24 mouse cellular contexts compared by ENCODE assay signal in the genomic region with DNA sequence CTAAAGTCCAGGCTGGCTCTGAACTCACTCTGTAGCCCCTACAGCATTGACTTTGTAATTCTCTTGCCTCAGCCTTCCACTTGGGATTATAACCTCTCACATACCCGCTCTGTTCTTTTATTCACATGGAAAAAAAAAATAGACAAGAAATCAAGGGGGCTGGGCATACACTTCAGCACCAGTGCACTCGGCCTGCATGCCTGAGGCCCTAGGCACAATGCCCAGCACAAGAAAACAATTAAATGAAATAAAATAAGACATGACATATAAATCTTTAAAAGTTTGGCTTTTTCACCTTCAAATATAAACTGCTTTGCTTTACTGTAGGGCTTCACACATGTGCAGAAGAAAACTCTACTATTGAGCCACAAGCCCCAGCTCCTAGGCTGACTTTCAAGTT. TPM values are rescaled to one million over a fixed set of nuclear protein-coding genes. Genes with fewer than 3 reads are reported as not detected.
DNase-seq lines count a peak whose midpoint lies in the region; TF ChIP-seq lines count a peak whose summit lies in the region.
"Had no signal": no experiment of that assay in that cellular context is flagged by ENCODE, and none has a peak within 500 bp of the region (broad histone marks: within the 10 kb centered on the region; RNA-seq: fewer than 3 reads in every experiment).

No protein-coding gene starts in this region.

- peak; percentile 67 for DNase-seq in 3T3-L1 (ENCODE audit: low read depth, low spot score)
- peak; percentile 89 for DNase-seq in NIH3T3 (ENCODE audit: low read depth)
- peak; percentile 70 for DNase-seq in adipocyte (ENCODE audit: low spot score)
- no peak for DNase-seq in kidney, postnatal 4 days
- no peak for DNase-seq in kidney, adult 2 months
- DNase-seq in kidney, postnatal 14 days = no peak
- DNase-seq: adrenal gland, adult 2 months; adrenal gland, adult 8-10 months; adrenal gland, postnatal 10 days; adrenal gland, postnatal 14 days; adrenal gland, postnatal 25 days; adrenal gland, postnatal 36 days; B cell, adult 2 months; cerebellum, adult 11 months; cerebellum, adult 11-12 months; cerebellum, adult 18-20 months; cerebellum, adult 2 months; cerebellum, adult 8-10 months; cerebellum, adult 9-10 months had no signal

- 39% methylated on average over 2 of the region's 2 CpGs for WGBS in kidney, adult 2 months

- no peak for TF ChIP-seq CTCF in kidney, adult 2 months (conservative IDR thresholded peaks at IDR 0.05; ENCODE audit: insufficient read depth, insufficient read length, low read depth, low read length)

- H3K27ac ChIP-seq in kidney, adult 2 months (ENCODE audit: insufficient read depth, low read depth, low read length) = no peak overlapping the region

- TF ChIP-seq POLR2A in kidney, adult 2 months (IDR thresholded peaks at IDR 0.05; ENCODE audit: low read depth, low read length) = no peak

- no peak overlapping the region for H3K4me3 ChIP-seq in kidney, adult 2 months (ENCODE audit: insufficient read depth, low read depth, low read length)

- no peaks in the 10 kb centered on the region for H3K27me3 ChIP-seq in kidney, adult 2 months (replicated peaks; ENCODE audit: control insufficient read depth, insufficient read depth, low read length)
- H3K27me3 ChIP-seq: CH12.LX, Patski had no signal

- peaks cover 7% of the 10 kb centered on the region; the same call in 1 of the 2 replicates for H3K4me1 ChIP-seq in kidney, adult 2 months (ENCODE audit: control insufficient read depth, insufficient read depth, low read length)

- H3K36me3 ChIP-seq in kidney, adult 2 months (ENCODE audit: control insufficient read depth, insufficient read depth, low read length) = no peaks in the 10 kb centered on the region

RNA-seq across cellular contexts. Expression of gene Gfod2, which starts 4.5 kb away (rescaled TPM):
- 7.5 and 7.8 TPM in 2 replicates for polyA plus RNA-seq in kidney, adult 2 months (2012; rRNA removed)

RNA-seq across cellular contexts. Expression of gene Enkd1, which starts 45.9 kb away (rescaled TPM):
- polyA plus RNA-seq in kidney, adult 2 months (2012; rRNA removed) = 6.8 and 7.6 TPM in 2 replicates

RNA-seq across cellular contexts. Expression of gene 4933405L10Rik, which starts 46.5 kb away (rescaled TPM):
- polyA plus RNA-seq in kidney, adult 2 months (2012; rRNA removed) = 0.10 and 0.19 TPM in 2 replicates
- polyA plus RNA-seq: activated CD4-positive, CD25-positive, alpha-beta regulatory T cell, adult 4 months; adrenal gland, adult 2 months; brain, embryonic 14.5 days; CD4-positive, CD25-positive, alpha-beta regulatory T cell, adult 4 months had no signal

RNA-seq across cellular contexts. Expression of gene Pard6a, which starts 53.0 kb away (rescaled TPM):
- polyA plus RNA-seq in kidney, adult 2 months (2012; rRNA removed) = 18.7 and 20.8 TPM in 2 replicates

RNA-seq across cellular contexts. Expression of gene Acd, which starts 53.0 kb away (rescaled TPM):
- polyA plus RNA-seq in kidney, adult 2 months (2012; rRNA removed) = 39.9 and 44.4 TPM in 2 replicates

Comparison
In these comparisons a context has a peak if more than half of its experiments do, and no peak if none do; other contexts are left out.
1. DNase-seq: peak in 3T3-L1 (single experiment), NIH3T3 (single experiment) and adipocyte (single experiment); none in kidney, postnatal 4 days (0 of 2), kidney, adult 2 months (single experiment) and kidney, postnatal 14 days (single experiment).